ENCODE assay signal across 13 mouse cellular contexts in genomic region chr11:5192084-5192516, GRCm38 (mm10). TPM values are rescaled to one million over a fixed set of nuclear protein-coding genes. Genes with fewer than 3 reads are reported as not detected.
A peak's percentile ranks its signal among the peaks of the same experiment; 100 is the strongest.
DNase-seq lines count a peak whose midpoint lies in the region; ATAC-seq and TF ChIP-seq lines count a peak whose summit lies in the region.
"Had no signal": no experiment of that assay in that cellular context is flagged by ENCODE, and none has a peak within 500 bp of the region (broad histone marks: within the 10 kb centered on the region; RNA-seq: fewer than 3 reads in every experiment).

No protein-coding gene starts in this region.

- H3K4me1 ChIP-seq in liver, embryonic 16.5 days (ENCODE audit: control insufficient read depth, low read depth, low read length): no peaks in the 10 kb centered on the region; the same call in 1 of the 2 replicates
- H3K4me1 ChIP-seq in heart, embryonic 13.5 days: peaks cover 55% of the 10 kb centered on the region

- no peaks in the 10 kb centered on the region for H3K9me3 ChIP-seq in liver, embryonic 16.5 days (replicated peaks; ENCODE audit: control insufficient read depth, low read length)
- H3K9me3 ChIP-seq in heart, embryonic 13.5 days: no peaks in the 10 kb centered on the region
- H3K9me3 ChIP-seq: hindbrain, embryonic 13.5 days; midbrain, embryonic 10.5 days; stomach, embryonic 15.5 days had no signal

- H3K27me3 ChIP-seq in liver, embryonic 16.5 days (ENCODE audit: control insufficient read depth, insufficient read depth, low read depth, low read length): no peaks in the 10 kb centered on the region
- no peaks in the 10 kb centered on the region for H3K27me3 ChIP-seq in heart, embryonic 13.5 days (replicated peaks)
- no peaks in the 10 kb centered on the region for H3K27me3 ChIP-seq in myocyte (ENCODE audit: control insufficient read depth, insufficient read depth, insufficient read length)
- H3K27me3 ChIP-seq: hindbrain, embryonic 13.5 days; stomach, embryonic 15.5 days had no signal

- no peak for DNase-seq in liver
- DNase-seq in gastrocnemius, adult 18-20 months (ENCODE audit: low spot score): peak; percentile 89
- no peak for DNase-seq in layer of hippocampus, adult 8-10 months (ENCODE audit: low spot score in 2 of 2)
- DNase-seq in adrenal gland, postnatal 4 days (ENCODE audit: low spot score in 2 of 2): no peak
- DNase-seq: cerebellum, postnatal 25 days; retina, postnatal 1 day had no signal

- no peak overlapping the region for H3K4me2 ChIP-seq in liver, embryonic 16.5 days (ENCODE audit: low read depth, low read length)
- no peak overlapping the region for H3K4me2 ChIP-seq in heart, embryonic 13.5 days
- H3K4me2 ChIP-seq in myocyte (ENCODE audit: low read depth): peak overlapping the region; percentile 44
- H3K4me2 ChIP-seq: hindbrain, embryonic 13.5 days; stomach, embryonic 15.5 days had no signal

- H3K36me3 ChIP-seq in liver, embryonic 16.5 days (ENCODE audit: control insufficient read depth, insufficient read depth): no peaks in the 10 kb centered on the region
- peaks cover 28% of the 10 kb centered on the region for H3K36me3 ChIP-seq in heart, embryonic 13.5 days
- H3K36me3 ChIP-seq in myocyte (ENCODE audit: control insufficient read depth, insufficient read depth): peaks cover 16% of the 10 kb centered on the region

- ATAC-seq in liver, embryonic 16.5 days (ENCODE audit: low read depth): peak; percentile 50
- peak; percentile 30; the same call in 1 of the 2 replicates for ATAC-seq in heart, embryonic 13.5 days (ENCODE audit: extremely low read depth, insufficient number of reproducible peaks, low FRiP score, low TSS enrichment)
- ATAC-seq in frontal cortex, adult (ENCODE audit: low TSS enrichment): no peak

- no peak overlapping the region for H3K27ac ChIP-seq in liver, embryonic 16.5 days (ENCODE audit: low read length)
- peak overlapping the region; percentile 73 for H3K27ac ChIP-seq in heart, embryonic 13.5 days (replicated peaks)
- H3K27ac ChIP-seq: hindbrain, embryonic 13.5 days; stomach, embryonic 15.5 days had no signal

- no peak overlapping the region for H3ac ChIP-seq in myocyte (ENCODE audit: control insufficient read depth, insufficient read length)

- WGBS in liver, embryonic 16.5 days (ENCODE audit: insufficient replicate concordance): 66% methylated on average over 9 of the region's 9 CpGs
- WGBS in heart, embryonic 13.5 days: 19% methylated on average over 9 of the region's 9 CpGs

- no peak for TF ChIP-seq POLR2A in myocyte (IDR thresholded peaks at IDR 0.05; ENCODE audit: insufficient read length, low read depth)

- no peak overlapping the region for H3K4me3 ChIP-seq in liver, embryonic 16.5 days (ENCODE audit: low read depth, low read length)
- no peak overlapping the region for H3K4me3 ChIP-seq in heart, embryonic 13.5 days
- no peak overlapping the region for H3K4me3 ChIP-seq in myocyte
- H3K4me3 ChIP-seq: hindbrain, embryonic 13.5 days; midbrain, embryonic 10.5 days; stomach, embryonic 15.5 days had no signal

- no peaks in the 10 kb centered on the region for H3K79me2 ChIP-seq in myocyte (ENCODE audit: control insufficient read depth, insufficient read depth)

- H3K9ac ChIP-seq in liver, embryonic 16.5 days (ENCODE audit: low read depth, low read length): no peak overlapping the region
- peak overlapping the region; percentile 37; the same call in 1 of the 2 replicates for H3K9ac ChIP-seq in heart, embryonic 13.5 days
- H3K9ac ChIP-seq: hindbrain, embryonic 13.5 days; stomach, embryonic 15.5 days had no signal

TF ChIP-seq in myocyte, 11 proteins besides CTCF, POLR2A, EP300 and RAD21:
- TF ChIP-seq TCF12 (IDR thresholded peaks at IDR 0.05; ENCODE audit: insufficient read depth, poor library complexity, severe bottlenecking): peak; percentile 85
- TF ChIP-seq TCF3 (IDR thresholded peaks at IDR 0.05; ENCODE audit: insufficient read length, low read depth): peak; percentile 90
- TF ChIP-seq USF1 (IDR thresholded peaks at IDR 0.05; ENCODE audit: low read depth): no peak
- peak; percentile 74 to 100 (median 99) for TF ChIP-seq MYOD1 (IDR thresholded peaks at IDR 0.05; ENCODE audit: control insufficient read depth in 1 of 3, insufficient read length in 2 of 3, low read depth in 2 of 3)
- TF ChIP-seq MYOG (IDR thresholded peaks at IDR 0.05; ENCODE audit: control insufficient read depth in 1 of 3, insufficient read depth in 1 of 3, insufficient read length in 2 of 3, low read depth in 2 of 3): peak; percentile 59 to 97 (median 96)
- no peak for TF ChIP-seq REST (IDR thresholded peaks at IDR 0.05; ENCODE audit: insufficient read depth, insufficient read length)

RNA-seq across cellular contexts. Expression of gene Emid1, which starts 40.0 kb away (rescaled TPM):
- 2.8 and 3.1 TPM in 2 replicates for polyA plus RNA-seq in liver, embryonic 16.5 days (2015; fragmentation: Nextera tagmentation; extraction: Ambion mirVana)
- 1 to 10 TPM; 7.7 to 8.9 TPM for total RNA-seq in gastrocnemius, adult 18-20 months (2021)
- polyA plus RNA-seq in heart, embryonic 13.5 days (2015; fragmentation: Nextera tagmentation; extraction: Ambion mirVana): 8.6 and 9.3 TPM in 2 replicates
- 0.04 TPM for polyA plus RNA-seq in myocyte (2012; fragmentation: generic; extraction: Trizol)
- 1 to 10 TPM; 3.7 to 6.5 (median 5.2) TPM for total RNA-seq in layer of hippocampus, adult 8-10 months (2022)
- 10 to 100 TPM; 16.2 to 31.4 TPM for total RNA-seq in adrenal gland, postnatal 4 days (2021)
